Mouse (Mus musculus): ENCODE data around the gene Dusp14. TPM values are rescaled to one million over a fixed set of nuclear protein-coding genes. Genes with fewer than 3 reads are reported as not detected.

Dusp14 gene
- polyA plus RNA-seq, 1 experiment from 2014 or later = 6.0 TPM

- 95% methylated on average over 3 of the region's 3 CpGs for WGBS
- ATAC-seq (ENCODE audit: low FRiP score) = no peak
- Histone ChIP-seq H3K27me3 (replicated peaks) (no peaks in the 10 kb centered on the region), H3K9ac (replicated peaks) (no peak overlapping the region), H3K4me2 (no peak overlapping the region), H3K4me3 (replicated peaks) (no peak overlapping the region), H3K27ac (replicated peaks) (no peak overlapping the region), H3K9me3 (replicated peaks) (no peaks in the 10 kb centered on the region), H3K4me1 (no peaks in the 10 kb centered on the region), H3K36me3 (peaks cover 41% of the 10 kb centered on the region)
Measured at GRCm38 (mm10) chr11:84080327-84080726, 11.3 kb upstream of the Dusp14 start.

- WGBS = 75% methylated on average over 4 of the region's 4 CpGs
- H3K36me3 ChIP-seq = peaks cover 41% of the 10 kb centered on the region
- H3K27me3 ChIP-seq (replicated peaks) = no peaks in the 10 kb centered on the region
- H3K4me3 ChIP-seq (replicated peaks) = no peak overlapping the region
- no peaks in the 10 kb centered on the region for H3K9me3 ChIP-seq (replicated peaks)
- no peak overlapping the region for H3K4me2 ChIP-seq
- H3K9ac ChIP-seq (replicated peaks) = no peak overlapping the region
- no peak for ATAC-seq (ENCODE audit: low FRiP score)
- H3K4me1 ChIP-seq = no peaks in the 10 kb centered on the region
- H3K27ac ChIP-seq (replicated peaks) = no peak overlapping the region
Measured at GRCm38 (mm10) chr11:84079887-84080286, 10.8 kb upstream of the Dusp14 start.

- no peaks in the 10 kb centered on the region for H3K27me3 ChIP-seq (replicated peaks)
- H3K4me2 ChIP-seq = no peak overlapping the region
- no peak overlapping the region for H3K9ac ChIP-seq (replicated peaks)
- H3K4me1 ChIP-seq = no peaks in the 10 kb centered on the region
- no peak overlapping the region for H3K4me3 ChIP-seq (replicated peaks)
- H3K9me3 ChIP-seq (replicated peaks) = no peaks in the 10 kb centered on the region
- ATAC-seq (ENCODE audit: low FRiP score) = no peak
- H3K36me3 ChIP-seq = peaks cover 41% of the 10 kb centered on the region
- WGBS = 94% methylated on average over 11 of the region's 11 CpGs
- no peak overlapping the region for H3K27ac ChIP-seq (replicated peaks)
Measured at GRCm38 (mm10) chr11:84079361-84079760, 10.3 kb upstream of the Dusp14 start.

GRCm38 (mm10) chr11:84078601-84079000 lies 9.5 kb upstream of the Dusp14 start:
- no peak overlapping the region for H3K4me3 ChIP-seq (replicated peaks)
- peaks cover 41% of the 10 kb centered on the region for H3K36me3 ChIP-seq
- H3K9me3 ChIP-seq (replicated peaks) = no peaks in the 10 kb centered on the region
- no peak overlapping the region for H3K27ac ChIP-seq (replicated peaks)
- H3K27me3 ChIP-seq (replicated peaks) = no peaks in the 10 kb centered on the region
- H3K9ac ChIP-seq (replicated peaks) = no peak overlapping the region
- no peak for ATAC-seq (ENCODE audit: low FRiP score)
- H3K4me1 ChIP-seq = no peaks in the 10 kb centered on the region
- no peak overlapping the region for H3K4me2 ChIP-seq
- 84% methylated on average over 9 of the region's 9 CpGs for WGBS

- no peak for ATAC-seq (ENCODE audit: low FRiP score)
- Histone ChIP-seq H3K27me3 (replicated peaks) (no peaks in the 10 kb centered on the region), H3K4me1 (no peaks in the 10 kb centered on the region), H3K9ac (replicated peaks) (no peak overlapping the region), H3K4me2 (no peak overlapping the region), H3K27ac (replicated peaks) (no peak overlapping the region), H3K9me3 (replicated peaks) (no peaks in the 10 kb centered on the region), H3K4me3 (replicated peaks) (no peak overlapping the region), H3K36me3 (peaks cover 32% of the 10 kb centered on the region)
- 75% methylated on average over 2 of the region's 2 CpGs for WGBS
Measured at GRCm38 (mm10) chr11:84077008-84077407, 7.9 kb upstream of the Dusp14 start.

GRCm38 (mm10) chr11:84073816-84074764 lies 5.0 kb upstream of the Dusp14 start:
- peaks cover 12% of the 10 kb centered on the region for H3K36me3 ChIP-seq
- H3K4me2 ChIP-seq = no peak overlapping the region
- H3K4me1 ChIP-seq = 0 out of 2 replicates have a peak, but pooled peaks cover under 1% of the 10 kb centered on the region
- no peak overlapping the region for H3K27ac ChIP-seq (replicated peaks)
- ATAC-seq (ENCODE audit: low FRiP score) = no peak
- peaks cover 7% of the 10 kb centered on the region for H3K27me3 ChIP-seq (replicated peaks)
- no peak overlapping the region for H3K9ac ChIP-seq (replicated peaks)
- no peaks in the 10 kb centered on the region for H3K9me3 ChIP-seq (replicated peaks)
- 82% methylated on average over 7 of the region's 7 CpGs for WGBS
- no peak overlapping the region for H3K4me3 ChIP-seq (replicated peaks)

- H3K27ac ChIP-seq (replicated peaks) = no peak overlapping the region
- no peak for ATAC-seq (ENCODE audit: low FRiP score)
- H3K36me3 ChIP-seq = peaks cover 4% of the 10 kb centered on the region; the same call in 1 of the 2 replicates
- no peak overlapping the region for H3K4me3 ChIP-seq (replicated peaks)
- 60% methylated on average over 9 of the region's 9 CpGs for WGBS
- no peak overlapping the region for H3K4me2 ChIP-seq
- H3K27me3 ChIP-seq (replicated peaks) = peaks cover 12% of the 10 kb centered on the region
- H3K4me1 ChIP-seq = peaks cover 7% of the 10 kb centered on the region
- H3K9me3 ChIP-seq (replicated peaks) = no peaks in the 10 kb centered on the region
- no peak overlapping the region for H3K9ac ChIP-seq (replicated peaks)
Measured at GRCm38 (mm10) chr11:84072904-84073651, 4.0 kb upstream of the Dusp14 start.

GRCm38 (mm10) chr11:84068191-84069033 lies 649 bp downstream of the Dusp14 start:
- ATAC-seq (ENCODE audit: low FRiP score) = peak; percentile 81
- Histone ChIP-seq H3K36me3 (no peaks in the 10 kb centered on the region), H3K4me1 (peaks cover 27% of the 10 kb centered on the region), H3K27ac (replicated peaks) (no peak overlapping the region; the same call in 1 of the 2 replicates), H3K27me3 (replicated peaks) (peaks cover 25% of the 10 kb centered on the region), H3K9me3 (replicated peaks) (no peaks in the 10 kb centered on the region), H3K9ac (replicated peaks) (peak overlapping the region; percentile 60), H3K4me2 (peak overlapping the region; percentile 96), H3K4me3 (replicated peaks) (peak overlapping the region; percentile 69)
- 2% methylated on average over 62 of the region's 63 CpGs for WGBS

- Histone ChIP-seq H3K4me3 (replicated peaks) (peak overlapping the region; percentile 69), H3K4me2 (peak overlapping the region; percentile 96), H3K9me3 (replicated peaks) (no peaks in the 10 kb centered on the region), H3K27ac (replicated peaks) (no peak overlapping the region; the same call in 1 of the 2 replicates), H3K4me1 (peaks cover 27% of the 10 kb centered on the region), H3K27me3 (replicated peaks) (peaks cover 25% of the 10 kb centered on the region), H3K36me3 (no peaks in the 10 kb centered on the region), H3K9ac (replicated peaks) (peak overlapping the region; percentile 60)
- ATAC-seq (ENCODE audit: low FRiP score) = 0 out of 2 replicates have a peak, but pooled peaks have one; percentile 35
- 2% methylated on average over 21 of the region's 21 CpGs for WGBS
Measured at GRCm38 (mm10) chr11:84067720-84068190, 1.3 kb downstream of the Dusp14 start.

GRCm38 (mm10) chr11:84066927-84067645 lies 2.0 kb downstream of the Dusp14 start:
- H3K9me3 ChIP-seq (replicated peaks) = no peaks in the 10 kb centered on the region
- H3K4me2 ChIP-seq = peak overlapping the region; percentile 96
- peaks cover 27% of the 10 kb centered on the region for H3K4me1 ChIP-seq
- H3K27me3 ChIP-seq (replicated peaks) = peaks cover 25% of the 10 kb centered on the region
- ATAC-seq (ENCODE audit: low FRiP score) = no peak
- no peaks in the 10 kb centered on the region for H3K36me3 ChIP-seq
- 4% methylated on average over 18 of the region's 18 CpGs for WGBS
- no peak overlapping the region for H3K27ac ChIP-seq (replicated peaks)
- H3K9ac ChIP-seq (replicated peaks) = no peak overlapping the region
- peak overlapping the region; percentile 69 for H3K4me3 ChIP-seq (replicated peaks)
